Mouse (Mus musculus) MEL (cell line): ENCODE results near the gene Tgm1. TPM values are rescaled to one million over a fixed set of nuclear protein-coding genes. Genes with fewer than 3 reads are reported as not detected.

Experiments used
- DNase-seq: peaks from one replicate; pipeline ENCODE4 v3.0.0; 2011; ENCODE audit warnings: low read depth, low spot score
- H3K27ac ChIP-seq: 2 replicates; pipeline ENCODE4 v1.5.1; 2012; ENCODE audit warnings: low read depth, mild to moderate bottlenecking, control low read depth, low read length, moderate library complexity; ENCODE audit not compliant: control insufficient read depth
- H3K27me3 ChIP-seq, 2 experiments: fragments of 150-350 bp in 1 of 2; sonication (generic) in 1 of 2; 2 replicates each; pipeline ENCODE4 v1.6.1; 2012; ENCODE audit warnings: low read length in 2 of 2, mild to moderate bottlenecking in 2 of 2, improper control_type of control experiment in 1 of 2, moderate library complexity in 1 of 2; ENCODE audit not compliant: insufficient read depth in 2 of 2, control insufficient read depth in 1 of 2
- H3K36me3 ChIP-seq, 2 experiments: 2 replicates each; pipeline ENCODE4 v1.6.1; 2012 to 2014; ENCODE audit warnings: low read length in 2 of 2, improper control_type of control experiment in 1 of 2, inconsistent platforms in 1 of 2, mild to moderate bottlenecking in 1 of 2; ENCODE audit not compliant: insufficient read depth in 2 of 2, control insufficient read depth in 1 of 2
- H3K4me1 ChIP-seq, 2 experiments: fragments of 150-350 bp in 1 of 2; sonication (generic) in 1 of 2; 2 replicates each; pipeline ENCODE4 v1.6.1; 2012; ENCODE audit warnings: low read length in 2 of 2, improper control_type of control experiment in 1 of 2, mild to moderate bottlenecking in 1 of 2; ENCODE audit not compliant: insufficient read depth in 2 of 2, control insufficient read depth in 1 of 2
- H3K4me3 ChIP-seq, 2 experiments: fragments of 150-350 bp in 1 of 2; sonication (generic) in 1 of 2; 2 replicates each; pipeline ENCODE4 v1.5.1; 2012; ENCODE audit warnings: low read depth in 2 of 2, low read length in 2 of 2, mild to moderate bottlenecking in 2 of 2, moderate library complexity in 2 of 2, control low read depth in 1 of 2, improper control_type of control experiment in 1 of 2; ENCODE audit not compliant: control insufficient read depth in 1 of 2, insufficient read depth in 1 of 2
- H3K79me2 ChIP-seq: 2 replicates; pipeline ENCODE4 v1.6.1; 2012; ENCODE audit warnings: mild to moderate bottlenecking, low read length, moderate library complexity; ENCODE audit not compliant: control insufficient read depth, poor library complexity, insufficient read depth
- H3K9ac ChIP-seq: 2 replicates; pipeline ENCODE4 v1.6.1; 2012; ENCODE audit warnings: low read depth, mild to moderate bottlenecking, control low read depth, low read length, moderate library complexity; ENCODE audit not compliant: control insufficient read depth, poor library complexity, severe bottlenecking
- H3K9me3 ChIP-seq: fragments of 150-350 bp; sonication (generic); replicated peaks from 2 replicates; pipeline ENCODE4 v1.6.1; 2012; ENCODE audit warnings: mild to moderate bottlenecking, low read length, improper control_type of control experiment, moderate library complexity; ENCODE audit not compliant: insufficient read depth
- E2F4 ChIP-seq: IDR thresholded peaks from 2 replicates; pipeline ENCODE4 v1.6.1; 2011; ENCODE audit warnings: low read depth, low read length, improper control_type of control experiment, borderline replicate concordance
- EP300 ChIP-seq, 2 experiments: IDR thresholded peaks; 2 replicates each; pipeline ENCODE4 v1.6.1; 2011; ENCODE audit warnings: improper control_type of control experiment in 2 of 2, low read length in 2 of 2, low read depth in 1 of 2, mild to moderate bottlenecking in 1 of 2
- GABPA ChIP-seq: IDR thresholded peaks from 2 replicates; pipeline ENCODE4 v1.6.1; 2012; ENCODE audit warnings: low read depth, mild to moderate bottlenecking, inconsistent platforms, low read length, improper control_type of control experiment, moderate library complexity
- GATA1 ChIP-seq: IDR thresholded peaks from 2 replicates; pipeline ENCODE4 v1.6.1; 2011; ENCODE audit warnings: low read depth, low read length, improper control_type of control experiment
- KAT2A ChIP-seq: conservative IDR thresholded peaks from 2 replicates; pipeline ENCODE4 v1.6.1; 2012; ENCODE audit warnings: low read depth, low read length, improper control_type of control experiment, inconsistent platforms
- MAZ ChIP-seq: IDR thresholded peaks from 2 replicates; pipeline ENCODE4 v1.6.1; 2012; ENCODE audit warnings: low read depth, mild to moderate bottlenecking, inconsistent platforms, low read length, improper control_type of control experiment
- MEF2A ChIP-seq: IDR thresholded peaks from 2 replicates; pipeline ENCODE4 v1.6.1; 2014; ENCODE audit warnings: low read depth, mild to moderate bottlenecking, inconsistent platforms, low read length, improper control_type of control experiment; ENCODE audit not compliant: poor library complexity, insufficient replicate concordance, severe bottlenecking; ENCODE audit errors: extremely low read depth
- POLR2A ChIP-seq, 2 experiments: IDR thresholded peaks; 2 replicates each; pipeline ENCODE4 v1.6.1; 2011 to 2012; ENCODE audit warnings: low read length in 2 of 2, mild to moderate bottlenecking in 2 of 2, control low read depth in 1 of 2, improper control_type of control experiment in 1 of 2, low read depth in 1 of 2, moderate library complexity in 1 of 2; ENCODE audit not compliant: control insufficient read depth in 1 of 2, insufficient read depth in 1 of 2, poor library complexity in 1 of 2
- RAD21 ChIP-seq: IDR thresholded peaks from 2 replicates; pipeline ENCODE4 v1.6.1; 2011; ENCODE audit warnings: mild to moderate bottlenecking, low read depth, low read length, improper control_type of control experiment
- TAL1 ChIP-seq: IDR thresholded peaks from 2 replicates; pipeline ENCODE4 v1.6.1; 2012; ENCODE audit warnings: mild to moderate bottlenecking, inconsistent platforms, low read length, moderate library complexity, mixed read lengths
- TBP ChIP-seq: IDR thresholded peaks from 2 replicates; pipeline ENCODE4 v1.8.0; 2011; ENCODE audit warnings: low read depth, low read length, improper control_type of control experiment
- USF1 ChIP-seq: IDR thresholded peaks from 2 replicates; pipeline ENCODE4 v1.6.1; 2014; ENCODE audit warnings: low read depth, mild to moderate bottlenecking, inconsistent platforms, low read length, improper control_type of control experiment, moderate library complexity
- USF2 ChIP-seq, 2 experiments: IDR thresholded peaks; 2 replicates each; pipeline ENCODE4 v1.6.1; 2011 to 2012; ENCODE audit warnings: improper control_type of control experiment in 2 of 2, low read length in 2 of 2, borderline replicate concordance in 1 of 2, inconsistent platforms in 1 of 2, low read depth in 1 of 2, mild to moderate bottlenecking in 1 of 2; ENCODE audit not compliant: insufficient read depth in 1 of 2
- ZC3H11A ChIP-seq: IDR thresholded peaks from 2 replicates; pipeline ENCODE4 v1.6.1; 2012; ENCODE audit warnings: low read depth, mild to moderate bottlenecking, inconsistent platforms, low read length, improper control_type of control experiment
- ZNF384 ChIP-seq: IDR thresholded peaks from 2 replicates; pipeline ENCODE4 v1.6.1; 2012; ENCODE audit warnings: low read depth, mild to moderate bottlenecking, inconsistent platforms, low read length, improper control_type of control experiment
- polyA plus RNA-seq, 2 experiments: library from polyadenylated mRNA; stranded (reverse) in 1 of 2; unstranded in 1 of 2; fragments of >175 nt in 1 of 2; fragments of >200 nt in 1 of 2; gene quantifications; 2 replicates each; pipeline versions ENCODE4 v1.2.1 to v1.2.4; 2012; ENCODE audit warnings: low replicate concordance in 2 of 2, low read depth in 1 of 2; ENCODE audit not compliant: insufficient read length in 2 of 2, insufficient read depth in 1 of 2, missing spikeins in 1 of 2
- total RNA-seq: library from RNA; depleted of rRNA; stranded (reverse); fragments of 300-350 nt; gene quantifications from 2 replicates; pipeline ENCODE4 v1.2.3, GENCODE M21; 2012; rRNA removed

Tgm1 gene
- total and polyA plus RNA-seq, 3 experiments, result 6.2 to 11.4 TPM; not detected in 1

DNA sequence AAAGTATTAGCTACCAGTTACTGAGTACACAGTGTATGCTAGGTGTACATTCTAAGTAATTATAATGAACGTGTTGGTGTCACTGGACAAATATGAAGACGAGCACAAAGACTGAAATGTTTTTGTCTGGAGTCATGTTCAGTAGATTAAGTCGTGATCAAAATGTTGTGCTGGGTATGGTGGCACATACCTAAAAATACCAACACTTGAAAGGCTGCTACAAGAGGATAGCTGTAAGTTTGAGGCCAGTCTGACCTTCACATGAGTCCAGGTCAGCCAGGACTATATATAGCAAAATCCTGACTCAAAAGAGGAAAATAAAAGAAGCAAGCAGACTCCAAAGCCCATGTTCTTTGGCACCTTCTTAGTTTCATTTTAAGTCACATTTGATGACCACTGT, 56.8 kb downstream of the Tgm1 start:
- peaks cover 3 to 14% of the 10 kb centered on the region in 2 experiments for H3K4me1 ChIP-seq

GRCm38 (mm10) chr14:55651528-55651927, 62.2 kb downstream of the Tgm1 start:
- Histone ChIP-seq H3K9ac (no peak overlapping the region), H3K9me3 (no peaks in the 10 kb centered on the region), H3K79me2 (no peaks in the 10 kb centered on the region), H3K4me1 (no peaks in the 10 kb centered on the region), H3K27ac (no peak overlapping the region), H3K27me3 (no peaks in the 10 kb centered on the region), H3K4me3 (no peak overlapping the region), H3K36me3 (no peaks in the 10 kb centered on the region; a peak in 1 of 4 replicates)
- TF ChIP-seq ZNF384, result no peak
- no peak for TF ChIP-seq GABPA
- TF ChIP-seq TBP, result no peak
- no peak for TF ChIP-seq USF2 (IDR thresholded peaks at IDR 0.05; ENCODE audit: borderline replicate concordance in 1 of 2, insufficient read depth in 1 of 2, low read depth in 1 of 2, low read length in 2 of 2)
- no peak for TF ChIP-seq POLR2A (IDR thresholded peaks at IDR 0.05; ENCODE audit: control insufficient read depth in 1 of 2, insufficient read depth in 1 of 2, low read depth in 1 of 2, low read length in 2 of 2, poor library complexity in 1 of 2)
- no peak for TF ChIP-seq GATA1
- no peak for TF ChIP-seq TAL1
- TF ChIP-seq RAD21, result no peak
- no peak for TF ChIP-seq MEF2A
- no peak for TF ChIP-seq EP300 (IDR thresholded peaks at IDR 0.05; ENCODE audit: low read depth in 1 of 2, low read length in 2 of 2)
- no peak for TF ChIP-seq KAT2A
- no peak for TF ChIP-seq MAZ
- no peak for DNase-seq

More for the DNA sequence above, 56.8 kb downstream of the Tgm1 start:
- TF ChIP-seq ZC3H11A (no peak), E2F4 (no peak), MAZ (no peak), GATA1 (no peak), USF1 (no peak), TAL1 (no peak)
- DNase-seq, result no peak
- Histone ChIP-seq H3K36me3 (peaks cover 0 to 11% of the 10 kb centered on the region in 2 experiments; a peak in 3 of 4 replicates), H3K9ac (no peak overlapping the region), H3K79me2 (no peaks in the 10 kb centered on the region; the same call in 1 of the 2 replicates), H3K4me3 (no peak overlapping the region), H3K27ac (no peak overlapping the region), H3K9me3 (no peaks in the 10 kb centered on the region), H3K27me3 (no peaks in the 10 kb centered on the region)

Other genes starting within 250 kb of the Tgm1 start
Only the 30 nearest of the 37 such genes appear.
- 17.0 and 64.4 TPM in 2 replicates for gene Pck2, start 173.7 kb downstream of the Tgm1 start, total RNA-seq
- 100 to 1,000 TPM in 1 of 2 experiments, 10 to 100 TPM in 1; 63.7 to 103 TPM for gene Pck2, start 173.7 kb downstream of the Tgm1 start, polyA plus RNA-seq
- gene Dcaf11, start 153.9 kb downstream of the Tgm1 start, total RNA-seq, result 24.3 and 27.7 TPM in 2 replicates
- 10 to 100 TPM in 1 of 2 experiments, not detected in 1; 37.9 TPM for gene Dcaf11, start 153.9 kb downstream of the Tgm1 start, polyA plus RNA-seq
- 0.73 and 0.92 TPM in 2 replicates for gene A730061H03Rik, start 153.5 kb downstream of the Tgm1 start, total RNA-seq
- gene A730061H03Rik, start 153.5 kb downstream of the Tgm1 start, polyA plus RNA-seq, result under 1 TPM in 1 of 2 experiments, not detected in 1; 0.86 TPM
- gene Fitm1, start 138.3 kb downstream of the Tgm1 start, total RNA-seq, result not detected in 2 replicates
- gene Fitm1, start 138.3 kb downstream of the Tgm1 start, polyA plus RNA-seq, result under 1 TPM in 1 of 2 experiments, not detected in 1; 0.07 TPM
- 73.8 and 85.9 TPM in 2 replicates for gene Psme1, start 135.8 kb downstream of the Tgm1 start, total RNA-seq
- gene Psme1, start 135.8 kb downstream of the Tgm1 start, polyA plus RNA-seq, result 100 to 1,000 TPM in 1 of 2 experiments, not detected in 1; 205 TPM
- 55.4 and 59.4 TPM in 2 replicates for gene Emc9, start 128.6 kb downstream of the Tgm1 start, total RNA-seq
- gene Emc9, start 128.6 kb downstream of the Tgm1 start, polyA plus RNA-seq, result 10 to 100 TPM in 1 of 2 experiments, not detected in 1; 38.7 TPM
- 98.1 and 143 TPM in 2 replicates for gene Psme2, start 122.8 kb downstream of the Tgm1 start, total RNA-seq
- gene Psme2, start 122.8 kb downstream of the Tgm1 start, polyA plus RNA-seq, result 100 to 1,000 TPM in 1 of 2 experiments, not detected in 1; 231 TPM
- gene Rnf31, start 122.2 kb downstream of the Tgm1 start, total RNA-seq, result 10.7 and 12.9 TPM in 2 replicates
- 10 to 100 TPM in 1 of 2 experiments, not detected in 1; 24.5 TPM for gene Rnf31, start 122.2 kb downstream of the Tgm1 start, polyA plus RNA-seq
- gene Irf9, start 110.4 kb downstream of the Tgm1 start, total RNA-seq, result 5.0 and 8.5 TPM in 2 replicates
- gene Irf9, start 110.4 kb downstream of the Tgm1 start, polyA plus RNA-seq, result 10 to 100 TPM in 1 of 2 experiments, not detected in 1; 14.8 TPM
- gene Rec8, start 95.9 kb downstream of the Tgm1 start, total RNA-seq, result 1.5 and 1.6 TPM in 2 replicates
- 1 to 10 TPM in 1 of 2 experiments, not detected in 1; 2.5 TPM for gene Rec8, start 95.9 kb downstream of the Tgm1 start, polyA plus RNA-seq
- gene Ipo4, start 78.0 kb downstream of the Tgm1 start, total RNA-seq, result 46.2 and 54.1 TPM in 2 replicates
- gene Ipo4, start 78.0 kb downstream of the Tgm1 start, polyA plus RNA-seq, result 100 to 1,000 TPM in 1 of 2 experiments, not detected in 1; 132 TPM
- gene Gm49378, start 76.0 kb downstream of the Tgm1 start, total RNA-seq, result not detected in 2 replicates
- 1 to 10 TPM in 1 of 2 experiments, not detected in 1; 4.6 TPM for gene Gm49378, start 76.0 kb downstream of the Tgm1 start, polyA plus RNA-seq
- 49.4 and 60.5 TPM in 2 replicates for gene Tm9sf1, start 70.1 kb downstream of the Tgm1 start, total RNA-seq
- gene Tm9sf1, start 70.1 kb downstream of the Tgm1 start, polyA plus RNA-seq, result 10 to 100 TPM in 1 of 2 experiments, not detected in 1; 80.1 TPM
- 0.08 and 0.10 TPM in 2 replicates for gene Tssk4, start 63.7 kb downstream of the Tgm1 start, total RNA-seq
- gene Tssk4, start 63.7 kb downstream of the Tgm1 start, polyA plus RNA-seq, result under 1 TPM in 1 of 2 experiments, not detected in 1; 0.40 TPM
- 25.5 and 30.6 TPM in 2 replicates for gene Mdp1, start 53.4 kb downstream of the Tgm1 start, total RNA-seq
- 10 to 100 TPM in 1 of 2 experiments, not detected in 1; 25.6 TPM for gene Mdp1, start 53.4 kb downstream of the Tgm1 start, polyA plus RNA-seq
- 22.3 and 24.5 TPM in 2 replicates for gene Gmpr2, start 42.0 kb downstream of the Tgm1 start, total RNA-seq
- gene Gmpr2, start 42.0 kb downstream of the Tgm1 start, polyA plus RNA-seq, result 10 to 100 TPM in 1 of 2 experiments, not detected in 1; 28.8 TPM
- gene Nedd8, start 41.8 kb downstream of the Tgm1 start, total RNA-seq, result 515 and 516 TPM in 2 replicates
- 100 to 1,000 TPM in 1 of 2 experiments, not detected in 1; 528 TPM for gene Nedd8, start 41.8 kb downstream of the Tgm1 start, polyA plus RNA-seq
- 27.2 and 27.8 TPM in 2 replicates for gene Tinf2, start 32.1 kb downstream of the Tgm1 start, total RNA-seq
- gene Tinf2, start 32.1 kb downstream of the Tgm1 start, polyA plus RNA-seq, result 10 to 100 TPM in 1 of 2 experiments, not detected in 1; 53.0 TPM
- 21.8 and 22.8 TPM in 2 replicates for gene Rabggta, start 8.3 kb upstream of the Tgm1 start, total RNA-seq
- 10 to 100 TPM in 1 of 2 experiments, not detected in 1; 32.0 TPM for gene Rabggta, start 8.3 kb upstream of the Tgm1 start, polyA plus RNA-seq
- gene Dhrs1, start 31.8 kb upstream of the Tgm1 start, total RNA-seq, result 20.0 and 21.7 TPM in 2 replicates
- 10 to 100 TPM in 1 of 2 experiments, not detected in 1; 48.8 TPM for gene Dhrs1, start 31.8 kb upstream of the Tgm1 start, polyA plus RNA-seq
- gene Nop9, start 31.8 kb upstream of the Tgm1 start, total RNA-seq, result 46.1 and 47.8 TPM in 2 replicates
- 100 to 1,000 TPM in 1 of 2 experiments, not detected in 1; 112 TPM for gene Nop9, start 31.8 kb upstream of the Tgm1 start, polyA plus RNA-seq
- 1.7 and 2.4 TPM in 2 replicates for gene Cideb, start 44.5 kb upstream of the Tgm1 start, total RNA-seq
- under 1 TPM in 1 of 2 experiments, not detected in 1; 0.53 TPM for gene Cideb, start 44.5 kb upstream of the Tgm1 start, polyA plus RNA-seq
- gene Ltb4r2, start 47.5 kb upstream of the Tgm1 start, total RNA-seq, result 0.19 and 0.59 TPM in 2 replicates
- under 1 TPM in 1 of 2 experiments, not detected in 1; 0.52 TPM for gene Ltb4r2, start 47.5 kb upstream of the Tgm1 start, polyA plus RNA-seq
- gene Ltb4r1, start 52.0 kb upstream of the Tgm1 start, total RNA-seq, result 0.35 and 0.65 TPM in 2 replicates
- gene Ltb4r1, start 52.0 kb upstream of the Tgm1 start, polyA plus RNA-seq, result 1 to 10 TPM in 1 of 2 experiments, not detected in 1; 1.5 TPM
- gene Adcy4, start 70.2 kb upstream of the Tgm1 start, total RNA-seq, result 0.19 and 0.29 TPM in 2 replicates
- under 1 TPM in 1 of 2 experiments, not detected in 1; 0.35 TPM for gene Adcy4, start 70.2 kb upstream of the Tgm1 start, polyA plus RNA-seq
- gene Ripk3, start 74.9 kb upstream of the Tgm1 start, total RNA-seq, result 67.1 and 77.4 TPM in 2 replicates
- 100 to 1,000 TPM; 123 to 124 TPM for gene Ripk3, start 74.9 kb upstream of the Tgm1 start, polyA plus RNA-seq
- gene Nfatc4, start 109.2 kb upstream of the Tgm1 start, total RNA-seq, result 0.20 and 0.27 TPM in 2 replicates
- under 1 TPM in 1 of 2 experiments, not detected in 1; 0.71 TPM for gene Nfatc4, start 109.2 kb upstream of the Tgm1 start, polyA plus RNA-seq
- not detected in 2 replicates for gene Nynrin, start 140.1 kb upstream of the Tgm1 start, total RNA-seq
- gene Nynrin, start 140.1 kb upstream of the Tgm1 start, polyA plus RNA-seq, result not detected
- gene Cbln3, start 170.5 kb upstream of the Tgm1 start, total RNA-seq, result not detected in 2 replicates
- under 1 TPM in 1 of 2 experiments, not detected in 1; 0.19 TPM for gene Cbln3, start 170.5 kb upstream of the Tgm1 start, polyA plus RNA-seq
- gene Khnyn, start 171.0 kb upstream of the Tgm1 start, total RNA-seq, result 5.2 and 6.0 TPM in 2 replicates
- gene Khnyn, start 171.0 kb upstream of the Tgm1 start, polyA plus RNA-seq, result 10 to 100 TPM in 1 of 2 experiments, not detected in 1; 13.3 TPM